Mouse (Mus musculus) liver (tissue): ENCODE data around the gene Ccl7.

ENCODE experiments used
- DNase-seq: peaks from one replicate; pipeline ENCODE4 v3.0.0-alpha.2; 2020; ENCODE audit warnings: mixed read lengths

The Ccl7 gene

GRCm38 (mm10) chr11:82035857-82036256 lies 9.7 kb upstream of the Ccl7 start:
- no peak for DNase-seq

GRCm38 (mm10) chr11:82038535-82038934 lies 7.0 kb upstream of the Ccl7 start, which contains the start of gene Gm17268:
Gene Gm17268 (minus strand): TSS chr11:82038562.
- DNase-seq = no peak

- no peak for DNase-seq
Observed at GRCm38 (mm10) chr11:82039132-82039660, 6.3 kb upstream of the Ccl7 start.

GRCm38 (mm10) chr11:82041671-82042080 lies 3.8 kb upstream of the Ccl7 start:
- no peak for DNase-seq

GRCm38 (mm10) chr11:82047746-82048415 lies 2.4 kb downstream of the Ccl7 start:
- DNase-seq = peak; percentile 15

GRCm38 (mm10) chr11:82053849-82054248 lies 8.3 kb downstream of the Ccl7 start:
- DNase-seq = no peak

GRCm38 (mm10) chr11:82057646-82058045 lies 12.1 kb downstream of the Ccl7 start, which contains the start of gene Ccl11:
Gene Ccl11 (plus strand): TSS chr11:82057823.
- DNase-seq = no peak

GRCm38 (mm10) chr11:82062226-82062625 lies 16.7 kb downstream of the Ccl7 start:
- DNase-seq = no peak

GRCm38 (mm10) chr11:82063454-82063853 lies 17.9 kb downstream of the Ccl7 start:
- no peak for DNase-seq

- no peak for DNase-seq
Observed at GRCm38 (mm10) chr11:82066953-82067571, 21.6 kb downstream of the Ccl7 start.

- no peak for DNase-seq
Observed at GRCm38 (mm10) chr11:82071076-82071475, 25.6 kb downstream of the Ccl7 start.

GRCm38 (mm10) chr11:82072374-82072773 lies 26.9 kb downstream of the Ccl7 start:
- no peak for DNase-seq

- no peak for DNase-seq
Observed at GRCm38 (mm10) chr11:82072984-82073383, 27.5 kb downstream of the Ccl7 start.

GRCm38 (mm10) chr11:82073686-82074085 lies 28.2 kb downstream of the Ccl7 start:
- no peak for DNase-seq

- no peak for DNase-seq
Observed at GRCm38 (mm10) chr11:82077031-82077430, 31.5 kb downstream of the Ccl7 start.

- DNase-seq = no peak
Observed at GRCm38 (mm10) chr11:82078136-82078730, 32.7 kb downstream of the Ccl7 start.

- DNase-seq = no peak
Observed at GRCm38 (mm10) chr11:82080865-82081264, 35.4 kb downstream of the Ccl7 start.

- DNase-seq = no peak
Observed at GRCm38 (mm10) chr11:82084360-82084759, 38.8 kb downstream of the Ccl7 start.
